8 mouse cellular contexts compared by ENCODE assay signal in genomic region chr6:63256556-63257405, GRCm38 (mm10). TPM values are rescaled to one million over a fixed set of nuclear protein-coding genes. Genes with fewer than 3 reads are reported as not detected.
DNase-seq lines count a peak whose midpoint lies in the region; ATAC-seq lines count a peak whose summit lies in the region.

No protein-coding gene starts in this region.

- no peaks in the 10 kb centered on the region for H3K36me3 ChIP-seq in midbrain, embryonic 14.5 days (ENCODE audit: control insufficient read depth, insufficient read depth, low read length)

- peaks cover 9% of the 10 kb centered on the region for H3K4me1 ChIP-seq in midbrain, embryonic 14.5 days (ENCODE audit: control insufficient read depth, insufficient read depth, low read length)

- H3K4me2 ChIP-seq in midbrain, embryonic 14.5 days (ENCODE audit: low read length) = peak overlapping the region; percentile 88

- peak overlapping the region; percentile 86 for H3K9ac ChIP-seq in midbrain, embryonic 14.5 days (replicated peaks; ENCODE audit: low read length)

- H3K27ac ChIP-seq in midbrain, embryonic 14.5 days (replicated peaks; ENCODE audit: low read depth, low read length) = peak overlapping the region; percentile 85

- peak; percentile 65 for ATAC-seq in midbrain, embryonic 14.5 days (ENCODE audit: low FRiP score, low TSS enrichment)
- ATAC-seq in megakaryocyte-erythroid progenitor cell, adult 5-6 weeks (replicated peaks; ENCODE audit: low FRiP score, low TSS enrichment, poor library complexity, severe bottlenecking) = no peak

- intact Hi-C loops in heart, postnatal 14 days (cut with DNase I) = no loop called here

- peak; percentile 4 for DNase-seq in ovary, postnatal 36 days (ENCODE audit: low spot score)
- no peak for DNase-seq in ovary, postnatal 14 days (ENCODE audit: low spot score)
- DNase-seq in embryo, embryonic 9.5 days (ENCODE audit: extremely low spot score) = peak; percentile 59
- DNase-seq in heart, postnatal 14 days = peak; percentile 1 to 3
- DNase-seq in left cerebral cortex, adult 9 months (ENCODE audit: low spot score in 2 of 2) = peak; percentile 27 to 51
- DNase-seq in midbrain, embryonic 14.5 days = peak; percentile 83
- no peak for DNase-seq in c-Kit-positive CD71-positive TER-119-positive erythroid progenitor cells, embryonic 14.5 days (ENCODE audit: low spot score)

- H3K9me3 ChIP-seq in midbrain, embryonic 14.5 days (ENCODE audit: control insufficient read depth, low read length) = no peaks in the 10 kb centered on the region

- under 1% methylated on average over 49 of the region's 49 CpGs for WGBS in midbrain, embryonic 14.5 days

- no peaks in the 10 kb centered on the region for H3K27me3 ChIP-seq in midbrain, embryonic 14.5 days (ENCODE audit: control insufficient read depth, insufficient read depth, low read length)

- peak overlapping the region; percentile 83 for H3K4me3 ChIP-seq in midbrain, embryonic 14.5 days (replicated peaks; ENCODE audit: low read depth, low read length)

RNA-seq across cellular contexts. Expression of gene Grid2, which starts 1.1 kb away (rescaled TPM):
- total RNA-seq in heart, postnatal 14 days (2021) = under 1 TPM; 0.10 to 0.17 TPM
- 14.5 and 16.0 TPM in 2 replicates for polyA plus RNA-seq in midbrain, embryonic 14.5 days (2014; fragmentation: Nextera tagmentation; extraction: Ambion mirVana)
- not detected in 2 replicates for total RNA-seq in megakaryocyte-erythroid progenitor cell, adult 5-6 weeks (2014; fragmentation: Nextera tagmentation)
- total RNA-seq in megakaryocyte-erythroid progenitor cell, adult 5-6 weeks (2017) = not detected in 2 replicates

Comparison
In these comparisons a context has a peak if more than half of its experiments do, and no peak if none do; other contexts are left out.
1. DNase-seq: peak in ovary, postnatal 36 days (single experiment), embryo, embryonic 9.5 days (single experiment), heart, postnatal 14 days (2 of 2), left cerebral cortex, adult 9 months (2 of 2) and midbrain, embryonic 14.5 days (single experiment); none in ovary, postnatal 14 days (single experiment) and c-Kit-positive CD71-positive TER-119-positive erythroid progenitor cells, embryonic 14.5 days (single experiment).